Mouse (Mus musculus) cerebellum, adult 2 months (tissue): ENCODE measurements around the gene Spsb4. TPM values are rescaled to one million over a fixed set of nuclear protein-coding genes. Genes with fewer than 3 reads are reported as not detected.

ENCODE experiments used
- DNase-seq, 2 experiments: peaks; one replicate each; pipeline ENCODE4 v3.0.0; 2021
- H3K27ac ChIP-seq: fragments of 200-500 bp; 2 replicates; pipeline ENCODE4 v1.5.1; 2012; ENCODE audit warnings: low read length, control low read depth, inconsistent platforms; ENCODE audit not compliant: insufficient read depth
- H3K27me3 ChIP-seq: fragments of 200-500 bp; 2 replicates; pipeline ENCODE4 v1.6.1; 2012; ENCODE audit warnings: inconsistent platforms, mild to moderate bottlenecking, low read length, moderate library complexity; ENCODE audit not compliant: control insufficient read depth, insufficient read depth
- H3K4me1 ChIP-seq: fragments of 200-500 bp; 2 replicates; pipeline ENCODE4 v1.6.1; 2011; ENCODE audit warnings: low read length; ENCODE audit not compliant: control insufficient read depth, insufficient read depth
- H3K4me3 ChIP-seq: fragments of 200-500 bp; replicated peaks from 2 replicates; pipeline ENCODE3; 2011; ENCODE audit warnings: mild to moderate bottlenecking, low read depth, low read length, control low read depth; ENCODE audit not compliant: insufficient read depth
- CTCF ChIP-seq: fragments of 200-500 bp; IDR thresholded peaks from 2 replicates; pipeline ENCODE4 v1.5.1; 2011; ENCODE audit warnings: low read depth, mild to moderate bottlenecking, control low read depth, low read length, moderate library complexity, borderline replicate concordance; ENCODE audit not compliant: insufficient read depth
- POLR2A ChIP-seq: fragments of 200-500 bp; IDR thresholded peaks from 2 replicates; pipeline ENCODE4 v1.6.1; 2011; ENCODE audit warnings: low read length, control low read depth, borderline replicate concordance; ENCODE audit not compliant: insufficient read depth
- WGBS: fragments of 180-500 bp; shearing (Covaris S2); methylation state at CpG from one replicate; pipeline ENCODE4 v1.1.7; 2018; 5-methylcytosine and 5-hydroxymethylcytosine counted together
- polyA plus RNA-seq: library from polyadenylated mRNA; depleted of rRNA; stranded (reverse); fragments of >200 nt; gene quantifications from 2 replicates; pipeline ENCODE4 v1.2.3, GENCODE M21; 2012; rRNA removed

The Spsb4 gene
- polyA plus RNA-seq, 1 experiment: 13.9 TPM

DNA sequence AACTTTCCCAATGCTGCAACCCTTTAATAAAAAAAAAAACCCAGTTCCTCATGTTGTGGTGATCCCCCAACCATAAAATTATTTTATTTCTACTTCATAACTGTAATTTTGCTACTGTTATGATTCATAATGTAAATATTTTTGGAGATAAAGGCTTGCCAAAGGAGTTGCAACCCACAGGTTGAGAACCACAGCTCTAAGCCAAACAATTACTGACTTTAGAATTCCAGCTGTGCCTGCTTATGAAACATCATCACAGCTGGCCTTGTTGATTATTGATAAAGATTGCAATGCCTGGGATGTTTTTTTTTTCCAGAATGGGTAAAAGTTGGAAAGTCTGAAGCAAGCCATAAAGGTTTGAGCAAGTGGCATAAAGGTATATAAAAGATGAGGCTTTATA lies 119.6 kb downstream of the Spsb4 start:
- DNase-seq: no peak
- Histone ChIP-seq H3K27me3 (no peaks in the 10 kb centered on the region), H3K27ac (no peak overlapping the region), H3K4me3 (no peak overlapping the region), H3K4me1 (no peaks in the 10 kb centered on the region)
- TF ChIP-seq CTCF (no peak), POLR2A (no peak)

GRCm38 (mm10) chr9:96896690-96897089 lies 122.0 kb downstream of the Spsb4 start:
- no peaks in the 10 kb centered on the region for H3K4me1 ChIP-seq
- TF ChIP-seq POLR2A: no peak
- no peak for TF ChIP-seq CTCF
- no peaks in the 10 kb centered on the region for H3K27me3 ChIP-seq
- WGBS: 97% methylated on average over 1 of the region's 1 CpGs
- no peak for DNase-seq
- no peak overlapping the region for H3K27ac ChIP-seq
- H3K4me3 ChIP-seq: no peak overlapping the region

- no peak for DNase-seq
- Histone ChIP-seq H3K4me1 (no peaks in the 10 kb centered on the region; the same call in 1 of the 2 replicates), H3K27me3 (no peaks in the 10 kb centered on the region), H3K27ac (no peak overlapping the region), H3K4me3 (no peak overlapping the region)
- WGBS: 77% methylated on average over 5 of the region's 5 CpGs
- TF ChIP-seq POLR2A: no peak
- TF ChIP-seq CTCF: no peak
Observed at GRCm38 (mm10) chr9:96893582-96893981, 125.1 kb downstream of the Spsb4 start.

Other genes starting within 250 kb of the Spsb4 start
- gene Pxylp1, start 126.2 kb downstream of the Spsb4 start, polyA plus RNA-seq: 35.6 and 39.7 TPM in 2 replicates
- 53.2 and 54.3 TPM in 2 replicates for gene Slc25a36, start 92.3 kb upstream of the Spsb4 start, polyA plus RNA-seq